Mouse (Mus musculus) limb, embryonic 12.5 days (tissue): ENCODE results near the gene Mc3r. TPM values are rescaled to one million over a fixed set of nuclear protein-coding genes. Genes with fewer than 3 reads are reported as not detected.

Experiments used
- ATAC-seq: fragments of 200-750 bp; cut with Nextera tagmentation; 2 replicates; pipeline ENCODE4 v1.8.0; 2017; ENCODE audit warnings: low read depth, moderate TSS enrichment; ENCODE audit not compliant: insufficient number of reproducible peaks, insufficient read depth, low FRiP score, low TSS enrichment
- H3K27ac ChIP-seq: fragments of 300-500 bp; sonication (generic); 2 replicates; pipeline ENCODE4 v1.5.1; 2016; ENCODE audit warnings: mild to moderate bottlenecking, moderate library complexity
- H3K27me3 ChIP-seq: fragments of 300-500 bp; sonication (generic); 2 replicates; pipeline ENCODE4 v1.6.1; 2016; ENCODE audit warnings: mild to moderate bottlenecking, moderate library complexity
- H3K36me3 ChIP-seq: fragments of 300-500 bp; sonication (generic); 2 replicates; pipeline ENCODE4 v1.6.1; 2016; ENCODE audit warnings: mild to moderate bottlenecking, moderate library complexity
- H3K4me1 ChIP-seq: fragments of 300-500 bp; sonication (generic); replicated peaks from 2 replicates; pipeline ENCODE4 v1.6.1; 2016
- H3K4me2 ChIP-seq: fragments of 300-500 bp; sonication (generic); 2 replicates; pipeline ENCODE4 v1.6.1; 2016; ENCODE audit warnings: mild to moderate bottlenecking, moderate library complexity
- H3K4me3 ChIP-seq: fragments of 300-500 bp; sonication (generic); replicated peaks from 2 replicates; pipeline ENCODE4 v1.5.1; 2016; ENCODE audit warnings: mild to moderate bottlenecking
- H3K9ac ChIP-seq: fragments of 300-500 bp; sonication (generic); replicated peaks from 2 replicates; pipeline ENCODE4 v1.6.1; 2016; ENCODE audit warnings: mild to moderate bottlenecking, moderate library complexity
- H3K9me3 ChIP-seq: fragments of 300-500 bp; sonication (generic); 2 replicates; pipeline ENCODE4 v1.6.1; 2016; ENCODE audit warnings: mild to moderate bottlenecking, moderate library complexity
- WGBS: fragments of 180-500 bp; shearing (Covaris S2); methylation state at CpG from one replicate; pipeline ENCODE4 v1.1.7; 2016; 5-methylcytosine and 5-hydroxymethylcytosine counted together
- polyA plus RNA-seq: library from polyadenylated mRNA; unstranded; fragments of >200 nt; fragmentation: Nextera tagmentation; extraction: Ambion mirVana; gene quantifications from 2 replicates; pipeline ENCODE4 v1.2.1, GENCODE M21; 2016

Mc3r gene
- not detected in 2 replicates for polyA plus RNA-seq

DNA sequence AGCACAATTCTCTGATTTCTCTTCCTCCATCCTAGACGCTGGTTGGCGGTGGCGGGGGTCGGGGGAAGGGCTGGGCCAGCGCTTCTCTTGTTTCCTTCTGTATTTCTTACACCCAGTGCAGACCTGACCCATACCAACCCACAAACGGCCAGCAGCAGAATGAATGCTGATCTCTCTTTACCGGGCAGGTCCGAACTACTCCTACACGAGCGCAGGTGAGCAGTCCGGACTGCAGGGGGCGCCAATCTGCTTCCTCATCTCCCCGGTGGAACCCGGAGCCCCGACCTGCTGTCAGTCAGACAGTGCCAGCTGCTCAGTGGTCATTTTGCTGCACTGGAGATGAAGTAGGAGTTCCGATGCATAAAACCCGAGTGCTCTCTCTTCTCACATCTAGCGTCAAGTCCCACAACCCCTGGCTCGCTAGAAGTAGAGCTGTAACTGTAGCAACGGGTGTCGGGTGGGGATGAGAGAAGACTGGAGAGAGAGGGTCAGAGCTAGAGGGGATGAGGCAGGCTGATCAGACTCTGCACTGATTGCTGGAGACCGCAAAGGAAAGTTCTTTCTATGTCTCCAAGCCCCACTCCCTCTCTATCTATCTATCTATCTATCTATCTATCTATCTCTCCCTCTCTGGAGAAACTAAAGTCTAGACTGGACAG, at the start of gene Mc3r:
Mc3r (plus strand) TSS at position 387 of the 659 bp plus-strand sequence.
- Histone ChIP-seq H3K27me3 (peaks cover 38% of the 10 kb centered on the region), H3K4me3 (no peak within 1 kb of the TSS)

DNA sequence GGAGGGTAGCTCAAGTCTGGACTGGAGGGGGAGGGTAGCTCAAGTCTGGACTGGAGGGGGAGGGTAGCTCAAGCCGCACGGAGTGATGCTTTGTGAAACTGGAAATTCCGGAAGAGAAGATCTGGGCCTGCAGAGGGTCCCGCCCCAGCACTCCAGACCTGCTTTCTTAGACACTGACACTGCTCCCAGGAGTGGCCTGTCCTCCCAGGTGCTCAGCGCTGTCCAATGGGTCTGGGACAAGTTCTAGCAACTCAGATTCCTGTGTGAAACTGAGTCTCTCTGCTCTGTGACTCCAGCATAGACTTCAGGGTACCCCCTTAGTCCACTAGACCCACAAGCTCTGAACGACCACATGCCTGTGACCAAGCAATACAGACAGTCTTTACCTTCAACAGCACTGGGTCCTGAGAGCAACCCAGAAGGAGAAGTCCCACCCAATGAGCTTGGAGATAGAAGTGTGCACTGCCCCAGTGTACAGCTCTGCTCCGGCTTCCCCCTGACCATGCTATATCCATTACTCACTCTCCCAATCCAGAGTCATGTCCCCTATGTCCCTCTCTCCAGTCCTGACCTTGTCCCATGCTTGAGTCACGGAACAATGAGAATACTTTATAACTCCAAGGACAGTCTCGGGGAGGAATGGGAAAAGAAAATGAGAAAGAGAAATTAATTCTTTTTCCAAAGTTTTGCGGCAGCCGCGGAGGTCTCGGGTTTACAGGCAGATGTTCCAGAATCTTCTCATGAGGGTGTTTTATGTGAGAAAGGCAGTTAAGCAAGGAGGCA, 46.1 kb upstream of the Mc3r start:
- no peak overlapping the region for H3K27ac ChIP-seq
- no peak for ATAC-seq
- H3K4me3 ChIP-seq = no peak overlapping the region
- H3K27me3 ChIP-seq = peaks cover 4% of the 10 kb centered on the region; the same call in 1 of the 2 replicates
- H3K4me1 ChIP-seq = no peaks in the 10 kb centered on the region
- H3K36me3 ChIP-seq = no peaks in the 10 kb centered on the region
- no peaks in the 10 kb centered on the region for H3K9me3 ChIP-seq
- no peak overlapping the region for H3K4me2 ChIP-seq
- no peak overlapping the region for H3K9ac ChIP-seq
- 87% methylated on average over 13 of the region's 13 CpGs for WGBS

More for the DNA sequence above, at the start of gene Mc3r:
- no peak within 1 kb of the TSS for H3K4me2 ChIP-seq
- H3K9ac ChIP-seq = no peak within 1 kb of the TSS
- WGBS = 12% methylated on average over 22 of the region's 22 CpGs
- no peaks in the 10 kb centered on the region for H3K4me1 ChIP-seq
- no peaks in the 10 kb centered on the region for H3K36me3 ChIP-seq
- no peaks in the 10 kb centered on the region for H3K9me3 ChIP-seq
- no peak within 1 kb of the TSS for H3K27ac ChIP-seq
- no peak for ATAC-seq

DNA sequence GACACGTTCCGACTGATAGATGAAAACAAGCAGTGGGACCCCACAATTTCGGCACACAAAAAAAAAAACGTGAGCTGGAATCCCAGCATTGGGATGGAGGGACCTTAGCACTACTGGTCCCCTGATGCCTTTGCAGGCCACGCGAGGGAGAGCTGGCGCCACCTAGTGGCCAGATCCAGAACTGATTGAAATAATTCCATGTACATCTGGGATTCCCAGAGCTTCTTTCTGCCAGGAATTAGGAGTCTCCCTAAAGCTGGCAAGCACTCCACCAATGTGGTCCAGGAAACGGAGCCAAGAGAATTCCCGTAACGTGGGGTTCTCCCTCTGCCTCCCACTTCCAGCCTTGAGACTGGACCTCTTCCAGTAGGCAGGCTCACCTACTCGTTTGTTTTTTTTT, 41.3 kb upstream of the Mc3r start:
- WGBS = 10% methylated on average over 11 of the region's 11 CpGs
- Histone ChIP-seq H3K4me3 (no peak overlapping the region), H3K4me2 (no peak overlapping the region), H3K4me1 (no peaks in the 10 kb centered on the region), H3K27me3 (peaks cover 4% of the 10 kb centered on the region; the same call in 1 of the 2 replicates), H3K27ac (no peak overlapping the region), H3K9ac (no peak overlapping the region), H3K9me3 (no peaks in the 10 kb centered on the region), H3K36me3 (no peaks in the 10 kb centered on the region)
- ATAC-seq = no peak

DNA sequence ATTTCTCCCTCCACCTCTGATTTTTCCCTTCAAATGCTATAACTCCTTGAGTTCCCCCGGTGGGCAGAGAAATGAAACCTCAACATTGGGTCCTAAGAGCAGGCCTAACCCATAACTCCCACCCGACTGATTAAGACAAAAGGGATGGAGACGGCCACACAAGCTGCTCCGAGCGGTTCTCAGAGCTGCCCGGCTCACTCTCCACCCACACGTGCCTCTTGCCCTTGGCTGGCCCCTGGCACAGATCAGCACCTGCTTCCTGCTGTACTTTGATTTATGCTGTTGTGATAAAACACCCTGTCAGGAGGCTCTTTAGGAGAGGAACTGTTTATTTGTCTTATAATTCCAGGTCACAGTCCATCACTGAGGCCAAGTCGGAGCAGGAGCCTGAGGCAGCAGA, 34.8 kb upstream of the Mc3r start:
- Histone ChIP-seq H3K9me3 (no peaks in the 10 kb centered on the region), H3K4me2 (no peak overlapping the region), H3K4me1 (no peaks in the 10 kb centered on the region; the same call in 1 of the 2 replicates), H3K9ac (no peak overlapping the region), H3K36me3 (no peaks in the 10 kb centered on the region), H3K4me3 (no peak overlapping the region), H3K27me3 (no peaks in the 10 kb centered on the region), H3K27ac (no peak overlapping the region)
- 50% methylated on average over 8 of the region's 8 CpGs for WGBS
- ATAC-seq = no peak

DNA sequence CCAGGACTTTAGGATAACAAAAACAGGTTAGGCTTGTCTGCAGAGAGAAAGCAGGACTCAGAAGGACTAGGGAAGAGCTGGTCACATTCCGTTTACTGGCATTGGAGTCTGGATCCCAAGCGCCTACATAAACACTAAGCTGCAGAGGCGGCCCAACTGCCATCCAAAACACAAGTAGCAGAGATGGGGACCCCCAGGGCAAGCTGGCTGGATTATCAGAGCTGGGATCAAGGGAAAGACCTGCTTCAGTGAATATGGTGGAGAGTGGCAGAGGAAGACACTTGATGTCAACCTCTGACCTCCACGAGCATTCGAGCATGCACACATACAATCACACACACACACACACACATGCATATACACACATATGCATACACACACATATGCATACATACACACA, 34.0 kb upstream of the Mc3r start:
- Histone ChIP-seq H3K27me3 (no peaks in the 10 kb centered on the region), H3K4me3 (no peak overlapping the region), H3K4me2 (no peak overlapping the region), H3K4me1 (no peaks in the 10 kb centered on the region; the same call in 1 of the 2 replicates), H3K36me3 (no peaks in the 10 kb centered on the region), H3K27ac (no peak overlapping the region), H3K9me3 (no peaks in the 10 kb centered on the region), H3K9ac (no peak overlapping the region)
- ATAC-seq = no peak
- 91% methylated on average over 5 of the region's 5 CpGs for WGBS

DNA sequence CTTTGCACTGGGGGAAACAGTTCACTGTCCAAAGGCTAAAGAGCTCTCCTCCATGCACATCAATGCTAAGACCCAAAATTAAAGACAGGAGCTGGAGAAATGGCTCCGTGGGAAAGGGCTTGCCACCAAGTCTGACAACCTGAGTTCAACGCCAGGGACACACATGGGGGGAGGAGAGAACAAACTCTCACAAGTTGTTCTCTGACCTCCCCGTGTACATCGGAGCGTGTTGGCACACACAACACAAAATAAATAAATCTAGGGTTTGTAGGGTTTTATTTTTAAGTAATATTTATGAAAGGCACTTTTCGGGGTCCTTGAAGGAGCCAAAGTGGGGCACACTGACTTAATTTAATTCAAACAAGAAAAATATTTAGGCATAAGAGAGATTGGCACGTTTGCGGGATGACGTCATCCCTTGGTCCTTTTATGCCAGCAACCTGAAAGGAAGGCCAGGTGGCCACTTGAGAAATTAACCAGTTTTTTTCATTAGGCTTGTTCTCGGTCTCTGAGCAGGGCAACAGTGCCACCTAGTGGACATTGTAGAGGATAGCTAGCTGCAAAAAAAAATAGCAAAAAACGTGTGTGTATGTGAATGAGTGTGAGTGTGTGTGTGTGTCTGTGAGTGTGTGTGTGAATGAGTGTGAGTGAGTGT, 32.7 kb upstream of the Mc3r start:
- no peak for ATAC-seq
- no peak overlapping the region for H3K4me2 ChIP-seq
- H3K27me3 ChIP-seq = no peaks in the 10 kb centered on the region
- H3K27ac ChIP-seq = no peak overlapping the region
- H3K4me3 ChIP-seq = no peak overlapping the region
- no peaks in the 10 kb centered on the region for H3K9me3 ChIP-seq
- H3K36me3 ChIP-seq = no peaks in the 10 kb centered on the region
- H3K4me1 ChIP-seq = no peaks in the 10 kb centered on the region; the same call in 1 of the 2 replicates
- H3K9ac ChIP-seq = no peak overlapping the region
- WGBS = 33% methylated on average over 11 of the region's 11 CpGs

DNA sequence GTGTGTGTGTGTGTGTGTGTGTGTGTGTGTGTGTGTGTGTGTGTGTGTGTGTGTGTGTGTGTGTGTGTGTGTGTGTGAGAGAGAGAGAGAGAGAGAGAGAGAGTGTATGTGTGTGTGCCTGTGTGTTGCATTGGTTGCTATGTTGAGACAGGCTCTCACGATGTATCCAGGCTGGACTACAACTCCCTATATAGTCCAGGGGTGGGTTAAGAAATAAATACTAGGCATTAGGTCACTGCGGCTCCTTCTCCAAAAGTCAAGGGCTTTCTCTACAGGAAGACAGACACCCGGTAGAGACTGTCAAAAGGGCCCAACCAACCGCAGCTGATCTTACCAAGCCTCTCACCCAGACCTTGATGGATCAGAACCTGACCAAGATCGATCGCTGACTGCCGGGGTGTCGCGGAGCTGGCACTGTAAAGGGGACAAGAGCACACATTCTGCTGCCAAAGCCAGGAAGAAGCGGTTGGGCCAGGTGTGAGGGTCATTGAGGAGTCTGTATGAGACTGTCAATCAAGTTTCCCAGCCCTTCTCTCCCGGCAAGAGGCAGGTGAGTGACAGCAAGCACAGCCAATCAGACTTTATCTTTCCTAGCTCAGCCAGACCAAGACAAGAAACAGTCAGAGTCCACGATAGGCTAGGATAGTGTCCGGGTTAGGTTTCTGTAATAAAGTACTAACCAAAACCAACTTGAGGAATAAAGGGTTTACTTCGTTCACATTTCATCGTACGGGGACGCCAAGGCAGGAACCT, 32.0 kb upstream of the Mc3r start:
- 63% methylated on average over 17 of the region's 17 CpGs for whole genome bisulfite sequencing
- no peak overlapping the region for H3K4me3 ChIP-seq
- no peak overlapping the region for H3K9ac ChIP-seq
- H3K4me2 ChIP-seq = no peak overlapping the region
- H3K36me3 ChIP-seq = no peaks in the 10 kb centered on the region
- H3K27me3 ChIP-seq = no peaks in the 10 kb centered on the region
- H3K9me3 ChIP-seq = no peaks in the 10 kb centered on the region
- H3K27ac ChIP-seq = no peak overlapping the region
- no peaks in the 10 kb centered on the region; the same call in 1 of the 2 replicates for H3K4me1 ChIP-seq
- ATAC-seq = no peak

DNA sequence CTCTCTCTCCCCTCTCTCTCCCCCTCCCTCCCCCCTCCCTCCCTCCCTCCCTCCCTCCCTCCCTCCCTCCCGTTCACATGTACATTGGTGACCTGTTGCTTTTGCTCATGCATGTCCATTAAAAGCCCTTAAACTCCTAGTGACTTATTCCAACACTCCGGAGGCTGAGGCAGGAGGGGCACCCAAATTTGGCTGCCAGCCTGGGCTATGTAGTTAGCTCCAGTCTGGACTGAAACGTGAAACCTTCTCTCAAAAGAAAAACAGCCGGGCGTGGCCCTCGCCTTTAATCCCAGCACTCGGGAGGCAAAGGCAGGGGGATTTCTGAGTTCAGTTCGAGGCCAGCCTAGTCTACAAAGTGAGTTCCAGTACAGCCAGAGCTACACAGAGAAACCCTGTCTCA, 30.4 kb upstream of the Mc3r start:
- ATAC-seq = no peak
- Histone ChIP-seq H3K27me3 (peaks cover 7% of the 10 kb centered on the region), H3K4me3 (no peak overlapping the region), H3K36me3 (no peaks in the 10 kb centered on the region), H3K27ac (no peak overlapping the region), H3K4me2 (no peak overlapping the region), H3K9me3 (no peaks in the 10 kb centered on the region), H3K9ac (no peak overlapping the region), H3K4me1 (no peaks in the 10 kb centered on the region; the same call in 1 of the 2 replicates)
- WGBS = 54% methylated on average over 7 of the region's 8 CpGs

DNA sequence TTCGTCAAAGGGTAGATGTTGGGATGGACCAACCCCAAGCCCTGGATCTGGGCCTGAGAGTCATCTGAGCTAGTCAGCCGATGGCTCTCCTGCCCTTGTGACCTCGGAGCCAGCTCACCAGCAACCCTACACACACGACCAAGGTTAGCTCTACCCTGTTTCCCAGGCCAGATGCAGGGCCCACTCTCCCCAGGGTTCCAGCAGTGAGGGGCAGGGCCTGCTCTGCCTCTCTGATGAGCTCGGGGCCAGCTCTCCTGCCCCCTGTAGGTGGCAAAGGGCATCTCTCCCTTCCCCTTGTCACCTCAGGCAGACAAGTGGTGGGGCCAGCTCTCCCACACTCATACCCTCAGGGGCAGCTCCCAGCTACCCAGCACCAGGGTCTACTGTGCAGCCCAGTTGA, 29.1 kb upstream of the Mc3r start:
- H3K4me3 ChIP-seq = no peak overlapping the region
- H3K4me2 ChIP-seq = no peak overlapping the region
- H3K36me3 ChIP-seq = no peaks in the 10 kb centered on the region
- no peak overlapping the region for H3K27ac ChIP-seq
- no peaks in the 10 kb centered on the region; the same call in 1 of the 2 replicates for H3K4me1 ChIP-seq
- H3K9ac ChIP-seq = no peak overlapping the region
- peaks cover 7% of the 10 kb centered on the region for H3K27me3 ChIP-seq
- WGBS = 55% methylated on average over 5 of the region's 5 CpGs
- H3K9me3 ChIP-seq = no peaks in the 10 kb centered on the region
- ATAC-seq = no peak

DNA sequence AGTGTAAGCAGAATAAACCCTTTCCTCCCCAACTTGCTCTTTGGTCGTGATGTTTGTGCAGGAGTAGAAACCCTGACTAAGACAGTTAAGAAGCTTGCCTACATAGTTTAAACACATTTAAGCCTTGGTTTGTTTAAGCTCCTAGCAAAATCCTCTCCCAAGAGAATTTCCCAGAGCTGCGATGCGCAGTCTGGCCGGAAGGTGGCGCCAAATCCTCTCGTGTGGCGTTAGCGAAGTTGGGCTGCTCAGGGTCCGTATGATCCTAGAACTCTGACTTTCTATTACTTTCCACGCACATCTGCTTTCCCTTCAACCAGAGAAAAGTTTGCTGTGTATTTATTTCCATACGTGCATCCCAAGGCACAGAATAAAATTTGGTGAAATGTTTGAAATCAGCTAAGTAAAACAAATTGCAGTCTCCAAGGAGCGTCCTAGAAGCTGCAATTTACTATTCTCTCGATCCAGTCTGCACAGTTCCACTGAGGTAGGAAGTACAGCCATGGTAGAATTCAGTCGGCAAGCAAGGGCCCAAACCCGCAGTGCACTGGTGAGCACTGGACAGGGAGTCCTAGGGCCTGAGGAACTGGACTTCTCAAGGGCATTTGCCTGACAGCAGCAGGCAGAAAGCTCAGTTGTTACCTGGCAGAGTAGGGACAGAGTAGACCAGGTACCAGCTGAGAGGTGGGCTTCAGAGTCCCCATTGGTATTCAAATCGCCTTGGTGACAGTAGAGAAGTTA, 26.5 kb upstream of the Mc3r start:
- H3K9ac ChIP-seq = no peak overlapping the region
- no peak overlapping the region for H3K4me2 ChIP-seq
- no peaks in the 10 kb centered on the region for H3K36me3 ChIP-seq
- 8% methylated on average over 16 of the region's 16 CpGs for WGBS
- no peak for ATAC-seq
- no peaks in the 10 kb centered on the region for H3K9me3 ChIP-seq
- H3K4me3 ChIP-seq = no peak overlapping the region
- H3K27ac ChIP-seq = no peak overlapping the region
- H3K27me3 ChIP-seq = peaks cover 10% of the 10 kb centered on the region
- no peaks in the 10 kb centered on the region for H3K4me1 ChIP-seq
